Mouse (Mus musculus) adrenal gland, postnatal 10 days (tissue): ENCODE measurements around the gene Ick. TPM values are rescaled to one million over a fixed set of nuclear protein-coding genes. Genes with fewer than 3 reads are reported as not detected.

Experiments
- DNase-seq: peaks from one replicate; pipeline ENCODE4 v3.0.0; 2021; ENCODE audit warnings: mixed read lengths
- total RNA-seq, 2 experiments: library from RNA; stranded (reverse); gene quantifications; 2 replicates each; pipeline ENCODE4 v1.2.3; 2021

Gene Ick
- total RNA-seq, 2 experiments from 2014 or later: 19.0 to 25.4 TPM

DNA sequence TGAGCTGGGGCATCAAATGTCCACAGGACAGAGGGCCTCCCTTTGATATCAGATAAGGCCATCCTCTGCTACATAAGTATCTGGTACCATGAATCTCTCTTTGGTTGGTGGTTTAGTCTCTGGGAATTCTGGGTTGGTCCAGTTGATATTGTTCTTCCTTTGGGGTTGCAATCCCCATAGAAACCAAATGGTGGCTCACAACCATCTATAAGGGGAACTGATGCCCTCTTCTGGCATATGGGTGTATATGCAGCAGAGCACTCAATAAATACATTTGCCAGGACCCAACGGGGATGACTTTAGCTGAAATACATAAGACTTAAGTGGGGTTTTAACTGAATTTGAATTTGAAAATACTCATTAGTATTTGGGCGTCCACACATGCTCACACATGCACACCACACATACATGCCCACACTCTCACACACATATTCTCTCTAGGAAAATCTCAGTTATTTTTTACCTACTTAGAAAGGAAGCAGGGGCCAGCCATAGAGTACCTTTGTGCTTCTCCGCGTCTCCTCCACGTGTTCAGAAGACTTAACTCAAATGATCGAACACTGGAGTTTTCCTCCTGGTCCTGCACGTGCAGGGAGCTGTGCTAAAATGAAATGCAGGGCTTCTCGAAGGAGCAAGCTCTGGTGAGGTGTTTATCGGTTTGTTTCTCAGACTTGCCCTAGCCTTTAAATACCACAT is 85.1 kb downstream of the Ick start:
- peak; percentile 64 for DNase-seq

DNA sequence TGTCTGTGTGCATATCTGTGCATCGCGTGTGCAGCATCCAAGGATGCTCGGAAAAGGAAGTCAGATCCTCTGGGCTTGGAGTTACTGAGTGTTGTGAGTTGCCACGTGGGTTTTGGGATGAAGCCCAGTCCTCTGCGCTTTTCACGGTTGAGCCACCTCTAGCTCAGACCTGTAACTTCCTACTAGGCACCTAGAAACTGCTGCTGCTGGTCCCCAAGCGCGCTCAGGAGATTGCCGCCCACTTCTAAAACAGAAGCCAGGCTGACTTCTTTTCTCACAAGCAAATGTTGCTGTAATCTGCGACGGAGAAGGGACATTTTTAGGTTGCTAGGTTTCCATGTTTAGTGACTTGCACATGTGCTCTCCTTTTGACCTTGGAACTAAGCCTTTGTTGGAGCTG is 86.0 kb downstream of the Ick start:
- no peak for DNase-seq

DNA sequence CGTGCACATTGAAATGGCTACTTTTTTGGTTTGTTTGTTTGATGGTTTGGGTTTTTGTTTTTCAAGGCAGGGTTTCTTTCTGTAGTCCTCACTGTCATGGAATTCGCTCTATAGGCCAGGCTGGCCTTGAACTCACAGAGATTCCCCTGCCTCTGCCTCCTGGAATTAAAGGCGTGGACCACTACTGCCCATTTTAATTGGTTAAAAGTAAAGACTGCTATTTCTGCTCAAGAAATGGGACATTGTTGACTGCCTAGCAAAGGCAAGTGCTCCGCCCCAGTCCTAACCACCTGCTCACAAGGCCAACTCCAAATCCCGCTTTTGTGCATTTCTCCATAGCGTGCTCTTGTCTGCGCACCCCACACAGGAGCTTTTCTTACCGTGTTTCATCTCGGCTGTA is 88.8 kb downstream of the Ick start:
- DNase-seq: no peak

DNA sequence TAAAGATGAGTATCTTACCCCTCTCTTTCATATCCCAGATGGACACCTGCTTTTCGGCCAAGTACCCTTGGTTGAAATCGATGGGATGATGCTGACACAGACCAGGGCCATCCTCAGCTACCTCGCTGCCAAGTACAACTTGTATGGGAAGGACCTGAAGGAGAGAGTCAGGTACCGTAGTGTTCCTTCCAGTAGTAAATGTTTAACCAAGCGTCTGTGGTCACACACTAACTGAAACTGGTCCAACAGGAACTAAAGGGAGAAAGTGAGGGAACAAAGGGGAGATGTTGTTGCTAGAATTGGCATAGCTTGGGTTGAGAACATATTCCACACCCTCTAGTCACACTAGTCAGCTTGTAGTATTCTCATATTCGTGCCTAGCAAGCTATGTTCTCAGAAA is 95.2 kb downstream of the Ick start:
- DNase-seq: no peak

DNA sequence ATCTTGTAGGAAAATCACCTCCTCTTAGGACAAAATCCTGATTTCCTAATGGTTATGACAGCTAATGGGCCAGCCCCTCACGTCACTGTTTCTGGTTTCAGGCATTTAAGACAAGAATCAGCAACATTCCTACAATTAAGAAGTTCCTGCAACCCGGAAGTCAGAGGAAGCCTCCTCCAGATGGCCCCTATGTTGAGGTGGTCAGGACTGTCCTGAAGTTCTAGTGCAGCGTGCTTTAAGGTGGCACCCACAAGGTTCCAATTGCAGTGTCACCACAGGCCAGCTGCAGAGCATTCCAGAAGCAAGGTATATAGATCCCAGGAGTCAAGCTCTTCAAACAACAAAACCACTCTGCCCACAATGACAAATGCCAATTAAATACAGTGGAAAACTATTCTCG is 100.0 kb downstream of the Ick start:
- no peak for DNase-seq

DNA sequence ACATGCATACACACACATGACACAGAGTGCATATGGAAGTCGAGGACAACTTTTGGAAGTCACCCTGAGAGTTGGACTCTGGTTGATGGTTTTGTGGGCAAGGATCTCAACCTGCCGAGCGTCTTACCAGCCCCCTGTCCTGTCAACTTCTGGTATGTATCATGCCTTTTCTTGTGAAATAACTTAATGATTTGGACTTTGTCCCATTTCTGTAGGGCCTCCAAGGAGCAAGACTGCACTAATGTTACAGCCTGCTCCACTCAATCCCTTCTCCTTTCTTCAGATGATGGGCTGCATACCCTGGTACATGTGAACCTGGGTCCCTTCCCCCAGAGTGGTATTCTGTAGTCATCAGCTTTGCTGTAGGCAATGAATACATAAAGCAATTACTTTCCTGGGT is 101.1 kb downstream of the Ick start:
- DNase-seq: no peak

DNA sequence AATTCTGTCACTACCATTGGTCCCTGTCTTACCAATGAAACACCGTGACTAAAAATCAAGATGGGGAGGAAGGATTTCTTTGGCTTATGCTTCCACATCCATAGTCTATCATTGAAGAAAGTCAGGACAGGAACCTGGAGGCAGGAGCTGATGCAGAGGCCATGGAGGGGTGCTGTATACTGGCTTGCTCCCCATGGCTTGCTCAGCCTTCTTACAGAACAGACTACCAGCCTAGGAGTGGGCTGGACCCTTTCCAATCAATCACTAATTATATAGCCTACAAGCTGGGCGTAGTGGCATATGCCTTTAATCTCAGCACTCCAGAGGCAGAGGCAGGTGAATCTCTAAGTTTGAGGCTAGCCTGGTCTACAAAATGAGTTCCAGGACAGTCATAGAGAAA is 101.8 kb downstream of the Ick start:
- no peak for DNase-seq

DNA sequence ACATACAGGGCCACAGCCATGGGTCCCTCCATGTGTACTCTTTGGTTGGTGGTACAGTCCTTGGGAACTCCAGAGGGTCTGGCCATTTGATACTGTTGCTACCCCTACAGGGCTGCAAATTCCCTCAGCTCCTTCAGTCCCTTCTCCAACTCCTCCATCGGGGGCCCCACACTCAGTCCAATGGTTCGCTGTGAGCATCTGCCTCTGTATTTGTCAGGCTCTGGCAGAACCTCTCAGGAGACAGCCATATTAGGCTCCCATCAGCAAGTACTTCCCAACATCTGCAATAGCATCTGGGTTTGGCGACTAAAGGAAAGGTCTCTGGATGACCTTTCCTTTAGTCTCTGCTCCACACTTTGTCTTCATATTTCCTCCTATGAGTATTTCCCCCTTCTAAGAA is 102.5 kb downstream of the Ick start:
- DNase-seq: no peak

DNA sequence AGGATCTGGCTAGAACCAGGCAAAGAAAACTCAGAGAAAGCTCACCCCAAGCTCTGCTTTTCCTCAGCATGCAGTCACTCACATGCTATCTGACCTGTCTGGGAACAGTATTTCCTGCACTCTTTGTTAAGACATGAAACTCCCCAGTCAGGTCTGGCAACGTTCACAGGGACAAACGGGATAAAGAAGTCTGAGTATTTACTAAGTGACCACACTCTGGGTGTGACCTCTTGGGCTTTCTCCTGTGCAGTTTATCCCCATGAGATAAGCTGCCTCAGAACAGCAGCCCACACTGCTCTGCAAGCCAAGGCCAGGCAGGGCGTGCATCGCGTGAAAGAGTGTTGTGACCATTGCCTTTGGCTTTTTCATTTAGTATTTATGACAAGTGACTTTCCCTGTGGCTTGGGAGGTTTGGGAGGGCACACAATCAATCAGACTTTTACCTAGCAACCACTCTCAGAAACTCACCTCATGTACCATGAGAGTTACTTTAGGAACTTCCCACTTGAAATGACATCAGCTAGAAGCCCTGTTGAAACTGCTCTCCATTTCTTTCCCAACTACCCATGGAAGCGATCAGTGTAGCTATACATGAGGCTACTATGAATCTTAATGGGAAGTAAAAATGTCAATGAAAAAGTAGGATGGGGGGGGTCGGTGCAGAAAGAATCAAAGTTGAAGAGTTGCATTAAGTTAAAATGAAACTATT is 103.5 kb downstream of the Ick start:
- DNase-seq: peak; percentile 30

DNA sequence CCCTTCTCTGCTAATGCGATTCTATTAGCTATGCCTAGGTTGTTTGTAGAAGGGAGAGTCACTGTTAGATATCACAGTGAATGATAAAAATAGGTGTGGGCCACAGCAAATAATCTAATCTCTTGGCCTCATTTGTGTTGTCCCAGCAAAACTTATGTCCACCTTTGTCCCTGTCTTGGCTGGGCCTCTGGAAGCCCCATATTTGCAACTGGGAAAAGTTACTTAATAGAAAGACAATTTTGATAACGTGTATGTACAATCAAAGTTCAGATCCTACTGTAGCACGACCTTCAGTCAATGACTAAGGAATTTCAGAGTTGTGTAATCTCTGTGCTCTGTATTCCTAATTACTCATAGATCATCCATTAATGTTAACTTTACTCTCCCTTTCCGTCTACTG is 108.1 kb downstream of the Ick start:
- DNase-seq: no peak

Other genes with a start within 250 kb of the Ick start
- 100 to 1,000 TPM; 189 to 306 TPM for gene Elovl5, start 191.8 kb upstream of the Ick start, total RNA-seq
- not detected for gene Gcm1, start 57.3 kb upstream of the Ick start, total RNA-seq
- 10 to 100 TPM; 63.0 to 85.4 TPM for gene Fbxo9, start 127 bp upstream of the Ick start, total RNA-seq
- gene Gsta4, start 73.6 kb downstream of the Ick start, total RNA-seq: 10 to 100 TPM; 65.6 to 72.7 TPM
- gene Gsta1, start 121.5 kb downstream of the Ick start, total RNA-seq: 1 to 10 TPM in 1 of 2 experiments, under 1 TPM in 1; 0.82 to 1.3 TPM
- gene Gm3776, start 147.9 kb downstream of the Ick start, total RNA-seq: not detected
- not detected for gene Gm10639, start 180.7 kb downstream of the Ick start, total RNA-seq
- not detected for gene Omt2a, start 205.6 kb downstream of the Ick start, total RNA-seq
- not detected for gene Omt2b, start 218.4 kb downstream of the Ick start, total RNA-seq
- gene Gsta2, start 246.6 kb downstream of the Ick start, total RNA-seq: 1 to 10 TPM; 1.8 to 7.9 TPM